ENCODE assay signal across 23 mouse cellular contexts in the genomic region with DNA sequence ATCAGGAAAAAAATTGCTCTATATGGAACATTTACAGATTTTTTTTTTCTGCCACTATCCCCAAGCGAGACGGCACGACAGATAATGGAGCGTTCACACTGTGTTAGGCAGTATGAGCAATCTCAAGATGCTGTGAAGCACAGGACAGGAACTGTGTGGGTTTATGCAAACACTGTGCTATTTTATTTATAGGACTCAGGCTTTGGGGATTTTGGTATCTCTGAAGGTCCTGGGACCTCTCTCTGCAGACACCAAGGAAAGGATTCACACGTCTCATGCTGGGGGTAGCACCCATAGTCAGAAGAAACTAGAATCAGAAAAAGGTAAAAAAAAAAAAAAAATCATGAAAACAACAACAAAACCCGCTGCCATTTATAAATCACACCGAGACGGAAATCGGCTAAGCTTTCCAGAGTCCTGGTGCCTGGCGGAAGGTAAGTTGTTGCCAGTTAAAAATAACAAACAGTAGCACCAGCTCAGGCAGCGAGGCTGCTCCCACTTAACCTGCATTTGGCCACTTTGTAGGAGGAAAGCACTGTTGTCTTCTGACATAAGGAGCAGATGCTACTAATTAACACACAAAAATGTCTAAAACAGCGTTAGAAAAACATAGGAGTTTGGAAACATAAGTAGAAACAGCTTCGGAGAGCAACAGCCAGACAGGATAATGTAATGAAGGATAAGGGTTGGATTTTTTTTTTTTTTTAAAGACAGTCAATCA.
DNase-seq lines count a peak whose midpoint lies in the region; ATAC-seq and TF ChIP-seq lines count a peak whose summit lies in the region.
"Had no signal": no experiment of that assay in that cellular context is flagged by ENCODE, and none has a peak within 500 bp of the region (broad histone marks: within the 10 kb centered on the region; RNA-seq: fewer than 3 reads in every experiment).

No protein-coding gene starts in this region.

- no peaks in the 10 kb centered on the region for H3K9me3 ChIP-seq in heart, embryonic 12.5 days (replicated peaks)
- no peaks in the 10 kb centered on the region for H3K9me3 ChIP-seq in heart, embryonic 11.5 days (replicated peaks; ENCODE audit: control insufficient read depth, low read length)
- H3K9me3 ChIP-seq in embryonic facial prominence, embryonic 11.5 days (replicated peaks; ENCODE audit: control insufficient read depth, low read length), result no peaks in the 10 kb centered on the region
- H3K9me3 ChIP-seq: embryonic facial prominence, embryonic 12.5 days; G1E; hindbrain, embryonic 12.5 days; limb, embryonic 15.5 days; liver, embryonic 15.5 days; midbrain, embryonic 10.5 days; neural tube, embryonic 12.5 days had no signal

- peaks cover 30% of the 10 kb centered on the region for H3K4me1 ChIP-seq in heart, embryonic 12.5 days (replicated peaks)
- H3K4me1 ChIP-seq in heart, embryonic 11.5 days (ENCODE audit: control insufficient read depth, insufficient read depth, low read length), result peaks cover 11% of the 10 kb centered on the region; the same call in 1 of the 2 replicates
- no peaks in the 10 kb centered on the region for H3K4me1 ChIP-seq in testis, adult 2 months (ENCODE audit: control insufficient read depth, insufficient read depth, low read length)
- H3K4me1 ChIP-seq in embryonic facial prominence, embryonic 11.5 days (ENCODE audit: control insufficient read depth, insufficient read depth, low read length), result no peaks in the 10 kb centered on the region
- H3K4me1 ChIP-seq: embryonic facial prominence, embryonic 12.5 days; limb, embryonic 15.5 days had no signal

- TF ChIP-seq POLR2A in testis, adult 2 months (IDR thresholded peaks at IDR 0.05; ENCODE audit: control insufficient read depth, low read depth, low read length), result no peak

- H3K27me3 ChIP-seq in heart, embryonic 12.5 days (replicated peaks), result no peaks in the 10 kb centered on the region
- H3K27me3 ChIP-seq in heart, embryonic 11.5 days (ENCODE audit: control insufficient read depth, insufficient read depth, low read length), result no peaks in the 10 kb centered on the region
- H3K27me3 ChIP-seq in testis, adult 2 months (ENCODE audit: control insufficient read depth, insufficient read depth, low read length), result no peaks in the 10 kb centered on the region
- no peaks in the 10 kb centered on the region for H3K27me3 ChIP-seq in embryonic facial prominence, embryonic 11.5 days (ENCODE audit: control insufficient read depth, insufficient read depth, low read length)
- H3K27me3 ChIP-seq: embryonic facial prominence, embryonic 12.5 days; hindbrain, embryonic 12.5 days; limb, embryonic 15.5 days; liver, embryonic 15.5 days; neural tube, embryonic 12.5 days had no signal

- H3K9ac ChIP-seq in heart, embryonic 12.5 days, result no peak overlapping the region
- no peak overlapping the region for H3K9ac ChIP-seq in heart, embryonic 11.5 days (ENCODE audit: low read depth, low read length)
- no peak overlapping the region for H3K9ac ChIP-seq in embryonic facial prominence, embryonic 11.5 days (replicated peaks; ENCODE audit: low read length)
- H3K9ac ChIP-seq: embryonic facial prominence, embryonic 12.5 days; hindbrain, embryonic 12.5 days; limb, embryonic 15.5 days; liver, embryonic 15.5 days; neural tube, embryonic 12.5 days had no signal

- no peak overlapping the region for H3K4me3 ChIP-seq in heart, embryonic 12.5 days
- no peak overlapping the region for H3K4me3 ChIP-seq in heart, embryonic 11.5 days (ENCODE audit: low read depth, low read length)
- peak overlapping the region; percentile 25; the same call in 1 of the 2 replicates for H3K4me3 ChIP-seq in testis, adult 2 months (ENCODE audit: control insufficient read depth, low read depth, low read length)
- no peak overlapping the region for H3K4me3 ChIP-seq in embryonic facial prominence, embryonic 11.5 days (ENCODE audit: low read depth, low read length)
- H3K4me3 ChIP-seq: embryonic facial prominence, embryonic 12.5 days; hindbrain, embryonic 12.5 days; limb, embryonic 15.5 days; liver, embryonic 15.5 days; midbrain, embryonic 10.5 days; neural tube, embryonic 12.5 days had no signal

- TF ChIP-seq CTCF in testis, adult 2 months (IDR thresholded peaks at IDR 0.05; ENCODE audit: control insufficient read depth, insufficient read depth, insufficient replicate concordance, low read depth, low read length), result no peak

- no peaks in the 10 kb centered on the region for H3K36me3 ChIP-seq in heart, embryonic 12.5 days
- no peaks in the 10 kb centered on the region for H3K36me3 ChIP-seq in heart, embryonic 11.5 days (ENCODE audit: control insufficient read depth, insufficient read depth, low read length)
- H3K36me3 ChIP-seq in testis, adult 2 months (ENCODE audit: control insufficient read depth, insufficient read depth, low read length), result no peaks in the 10 kb centered on the region
- H3K36me3 ChIP-seq in embryonic facial prominence, embryonic 11.5 days (replicated peaks; ENCODE audit: control insufficient read depth, insufficient read depth, low read depth, low read length), result no peaks in the 10 kb centered on the region
- H3K36me3 ChIP-seq: embryonic facial prominence, embryonic 12.5 days; hindbrain, embryonic 12.5 days; limb, embryonic 15.5 days; liver, embryonic 15.5 days; midbrain, embryonic 10.5 days; neural tube, embryonic 12.5 days had no signal

- 54% methylated on average over 13 of the region's 13 CpGs for WGBS in heart, embryonic 12.5 days
- 53% methylated on average over 13 of the region's 13 CpGs for WGBS in heart, embryonic 11.5 days (ENCODE audit: insufficient replicate concordance)
- WGBS in embryonic facial prominence, embryonic 11.5 days, result 37% methylated on average over 13 of the region's 13 CpGs

- ATAC-seq in heart, embryonic 12.5 days (ENCODE audit: insufficient number of reproducible peaks, low FRiP score), result no peak
- ATAC-seq in heart, embryonic 11.5 days (replicated peaks; ENCODE audit: insufficient number of reproducible peaks, low FRiP score, low TSS enrichment), result no peak
- no peak for ATAC-seq in embryonic facial prominence, embryonic 11.5 days (replicated peaks; ENCODE audit: insufficient number of reproducible peaks, low FRiP score, low TSS enrichment, low read depth)
- ATAC-seq: activated CD4-positive, CD25-positive, alpha-beta regulatory T cell, adult 4 months had no signal

- no peak overlapping the region for H3K27ac ChIP-seq in heart, embryonic 12.5 days (ENCODE audit: poor library complexity, severe bottlenecking)
- H3K27ac ChIP-seq in heart, embryonic 11.5 days (ENCODE audit: low read depth, low read length), result no peak overlapping the region
- H3K27ac ChIP-seq in testis, adult 2 months (ENCODE audit: control insufficient read depth, insufficient read depth, low read depth, low read length), result no peak overlapping the region
- no peak overlapping the region; the same call in 1 of the 2 replicates for H3K27ac ChIP-seq in embryonic facial prominence, embryonic 11.5 days (replicated peaks; ENCODE audit: low read depth, low read length)
- H3K27ac ChIP-seq: embryonic facial prominence, embryonic 12.5 days; hindbrain, embryonic 12.5 days; limb, embryonic 15.5 days; liver, embryonic 15.5 days; macrophage; neural tube, embryonic 12.5 days had no signal

- DNase-seq in testis, postnatal 10 days (ENCODE audit: low spot score), result no peak
- peak; percentile 54 for DNase-seq in embryonic facial prominence, embryonic 11.5 days (ENCODE audit: low spot score)
- no peak for DNase-seq in urinary bladder, postnatal 36 days (ENCODE audit: low spot score in 2 of 2)
- DNase-seq in ovary, postnatal 14 days (ENCODE audit: low spot score), result no peak
- DNase-seq: adrenal gland, postnatal 10 days; cerebellum, adult 11 months; cerebellum, postnatal 25 days; heart, postnatal 10 days; kidney, postnatal 36 days; right cerebral cortex, adult 18-20 months; thymus, adult 18-20 months had no signal

- H3K4me2 ChIP-seq in heart, embryonic 12.5 days, result peak overlapping the region; percentile 8; the same call in 1 of the 2 replicates
- no peak overlapping the region for H3K4me2 ChIP-seq in heart, embryonic 11.5 days
- no peak overlapping the region for H3K4me2 ChIP-seq in embryonic facial prominence, embryonic 11.5 days (ENCODE audit: low read depth, low read length)
- H3K4me2 ChIP-seq: embryonic facial prominence, embryonic 12.5 days; hindbrain, embryonic 12.5 days; limb, embryonic 15.5 days; liver, embryonic 15.5 days; neural tube, embryonic 12.5 days had no signal
